Mouse (Mus musculus) layer of hippocampus, postnatal 14 days (tissue): ENCODE results near the gene Isyna1. TPM values are rescaled to one million over a fixed set of nuclear protein-coding genes. Genes with fewer than 3 reads are reported as not detected.

Experiments used
- total RNA-seq, 2 experiments: library from RNA; stranded (reverse); gene quantifications; 2 replicates each; pipeline ENCODE4 v1.2.3; 2021

Isyna1 gene
- total RNA-seq, 2 experiments from 2014 or later = 38.8 to 46.1 TPM

Other genes starting within 250 kb of the Isyna1 start
- gene Upf1, start 241.1 kb upstream of the Isyna1 start, total RNA-seq = 10 to 100 TPM; 50.3 to 54.9 TPM
- under 1 TPM; 0.21 to 0.30 TPM for gene Comp, start 220.8 kb upstream of the Isyna1 start, total RNA-seq
- gene Crtc1, start 154.8 kb upstream of the Isyna1 start, total RNA-seq = 100 to 1,000 TPM; 128 to 135 TPM
- gene Klhl26, start 117.4 kb upstream of the Isyna1 start, total RNA-seq = 10 to 100 TPM; 44.7 to 45.5 TPM
- gene Tmem59l, start 107.0 kb upstream of the Isyna1 start, total RNA-seq = 100 to 1,000 TPM; 251 to 263 TPM
- 10 to 100 TPM; 21.8 to 24.2 TPM for gene Crlf1, start 101.2 kb upstream of the Isyna1 start, total RNA-seq
- 100 to 1,000 TPM in 1 of 2 experiments, 10 to 100 TPM in 1; 83.2 to 103 TPM for gene Rex1bd, start 87.6 kb upstream of the Isyna1 start, total RNA-seq
- gene Uba52, start 83.6 kb upstream of the Isyna1 start, total RNA-seq = 1,000 to 10,000 TPM; 1,048 to 1,082 TPM
- 100 to 1,000 TPM; 412 to 417 TPM for gene Fkbp8, start 66.6 kb upstream of the Isyna1 start, total RNA-seq
- gene Kxd1, start 66.4 kb upstream of the Isyna1 start, total RNA-seq = 10 to 100 TPM; 39.5 to 40.3 TPM
- gene Ell, start 54.9 kb upstream of the Isyna1 start, total RNA-seq = 10 to 100 TPM; 18.7 TPM
- gene Ssbp4, start 14.5 kb downstream of the Isyna1 start, total RNA-seq = 100 to 1,000 TPM; 253 to 259 TPM
- gene Lrrc25, start 21.8 kb downstream of the Isyna1 start, total RNA-seq = 1 to 10 TPM; 1.1 to 1.4 TPM
- not detected for gene Gdf15, start 38.1 kb downstream of the Isyna1 start, total RNA-seq
- 10 to 100 TPM; 25.9 to 30.8 TPM for gene Pgpep1, start 66.0 kb downstream of the Isyna1 start, total RNA-seq
- gene Lsm4, start 78.9 kb downstream of the Isyna1 start, total RNA-seq = 10 to 100 TPM; 67.8 to 71.7 TPM
- gene Jund, start 104.6 kb downstream of the Isyna1 start, total RNA-seq = 100 to 1,000 TPM; 163 to 179 TPM
- gene Iqcn, start 109.1 kb downstream of the Isyna1 start, total RNA-seq = under 1 TPM in 1 of 2 experiments, not detected in 1; 0.14 TPM
- gene Gm3336, start 124.2 kb downstream of the Isyna1 start, total RNA-seq = not detected
- under 1 TPM; 0.81 to 0.91 TPM for gene Pde4c, start 129.3 kb downstream of the Isyna1 start, total RNA-seq
- gene Rab3a, start 160.3 kb downstream of the Isyna1 start, total RNA-seq = 100 to 1,000 TPM; 793 to 809 TPM
- 10 to 100 TPM; 47.6 to 52.2 TPM for gene Mpv17l2, start 166.6 kb downstream of the Isyna1 start, total RNA-seq
- gene Pik3r2, start 182.3 kb downstream of the Isyna1 start, total RNA-seq = 100 to 1,000 TPM; 164 to 178 TPM
- 100 to 1,000 TPM; 295 to 297 TPM for gene Mast3, start 210.7 kb downstream of the Isyna1 start, total RNA-seq
- gene Il12rb1, start 214.1 kb downstream of the Isyna1 start, total RNA-seq = 1 to 10 TPM; 1.5 TPM
- 10 to 100 TPM; 23.3 to 24.5 TPM for gene Arrdc2, start 245.3 kb downstream of the Isyna1 start, total RNA-seq